Mouse (Mus musculus) embryonic fibroblast, embryonic 13.5 days (primary cell): Measurements from ENCODE around the gene Spint2.

Source experiments
- CTCF ChIP-seq: IDR thresholded peaks from 2 replicates; pipeline ENCODE4 v1.5.1; 2011; ENCODE audit warnings: mild to moderate bottlenecking, control low read depth, low read length, moderate library complexity, borderline replicate concordance; ENCODE audit not compliant: insufficient read depth
- POLR2A ChIP-seq: IDR thresholded peaks from 2 replicates; pipeline ENCODE4 v1.6.1; 2011; ENCODE audit warnings: low read depth, mild to moderate bottlenecking, control low read depth, low read length, moderate library complexity

GRCm38 (mm10) chr7:29230560-29230959, 51.2 kb downstream of the Spint2 start:
- TF ChIP-seq CTCF, result no peak
- no peak for TF ChIP-seq POLR2A
